Mouse (Mus musculus): ENCODE measurements around the gene Lhfp.

GRCm38 (mm10) chr3:53059959-53060358 is 18.6 kb downstream of the Lhfp start:
- TF ChIP-seq MAX (IDR thresholded peaks at IDR 0.05) = no peak
- TF ChIP-seq CTCF (IDR thresholded peaks at IDR 0.05; ENCODE audit: control insufficient read depth, insufficient read depth, insufficient read length) = no peak
- no peak for TF ChIP-seq CEBPB (IDR thresholded peaks at IDR 0.05; ENCODE audit: low read depth)
- TF ChIP-seq MYOD1 (IDR thresholded peaks at IDR 0.05; ENCODE audit: control insufficient read depth, insufficient read length, low read depth) = no peak

Data from C2C12 (cell line).